Mouse (Mus musculus) right cerebral cortex, adult 18-20 months (tissue): ENCODE measurements at regions not wholly inside any gene's neighbourhood (a gene's known extent, or its start where the extent isn't known, plus 50 kb on each side); places are given as distances from the start of the nearest gene placed in this dataset.

Experiments used
- DNase-seq: peaks from one replicate; pipeline ENCODE4 v3.0.0; 2022; ENCODE audit warnings: mixed read lengths

DNA sequence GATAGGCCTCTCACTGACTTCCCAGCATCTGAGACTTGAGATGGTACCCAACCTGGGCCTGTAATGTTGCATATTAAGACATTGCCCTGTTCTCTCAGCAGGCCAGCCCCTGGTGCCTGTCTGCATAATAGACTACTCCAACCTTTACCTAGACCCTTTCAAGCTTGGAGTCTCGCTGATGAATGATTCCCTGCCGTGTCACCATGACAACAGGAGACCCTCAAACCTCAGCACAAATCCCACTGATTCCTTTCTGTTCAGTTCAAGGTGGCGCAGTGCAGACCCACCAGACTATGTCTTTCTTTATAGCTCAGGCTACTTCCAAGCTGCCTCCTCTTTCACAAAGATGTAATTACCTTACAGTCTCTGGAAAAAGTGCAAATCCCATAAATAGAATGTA, 172.0 kb downstream of the Dcdc2c start:
- no peak for DNase-seq

- no peak for DNase-seq
Observed at GRCm38 (mm10) chr12:28377968-28378367, 174.2 kb downstream of the Dcdc2c start.

GRCm38 (mm10) chr12:28377373-28377772, 174.8 kb downstream of the Dcdc2c start:
- DNase-seq: no peak

GRCm38 (mm10) chr12:28376770-28377169, 175.4 kb downstream of the Dcdc2c start:
- DNase-seq: no peak

DNA sequence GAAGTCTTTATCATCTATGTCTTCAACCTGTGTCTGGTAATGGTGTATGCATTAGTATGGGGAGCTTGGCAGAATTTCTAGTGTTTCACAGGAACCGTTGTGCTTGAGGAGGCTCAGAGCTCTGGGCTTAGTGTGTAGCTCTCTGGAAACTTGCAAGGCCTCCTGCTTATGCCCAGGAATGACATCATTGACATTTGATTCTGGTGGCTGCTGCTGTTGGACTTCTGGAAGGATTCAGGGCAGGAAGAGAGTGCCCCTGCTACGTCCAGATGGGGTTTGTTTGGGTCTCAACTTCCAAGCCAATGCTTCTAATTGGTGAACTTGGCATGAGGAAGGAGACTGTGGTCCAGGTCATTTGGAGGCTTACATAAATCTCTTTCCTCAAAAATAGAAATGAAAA, 186.9 kb downstream of the Dcdc2c start:
- DNase-seq: no peak

- DNase-seq: no peak
Observed at GRCm38 (mm10) chr12:28358737-28359333, 193.4 kb downstream of the Dcdc2c start.

- DNase-seq: no peak
Observed at GRCm38 (mm10) chr12:28357764-28358163, 194.4 kb downstream of the Dcdc2c start.

- DNase-seq: no peak
Observed at GRCm38 (mm10) chr12:28353140-28353539, 199.1 kb downstream of the Dcdc2c start.

DNA sequence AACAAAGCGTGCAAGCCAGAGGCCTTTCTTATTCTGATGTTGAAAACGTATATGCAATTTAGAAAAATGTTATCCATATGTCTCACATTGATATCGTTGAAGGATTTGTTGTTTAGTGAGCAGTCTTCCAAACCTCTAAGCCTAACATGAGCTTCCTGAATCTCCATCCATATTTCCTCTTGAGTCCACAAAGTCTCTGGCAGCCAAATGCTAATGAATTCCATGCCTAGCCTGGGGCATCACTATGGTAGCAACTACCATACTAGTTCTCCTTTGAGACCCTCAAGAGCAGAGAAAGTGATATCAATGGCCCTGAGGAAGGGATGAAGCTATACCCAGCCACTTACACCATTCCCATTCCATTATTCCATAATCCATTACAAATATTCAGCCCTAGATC, 199.6 kb downstream of the Dcdc2c start:
- no peak for DNase-seq

DNA sequence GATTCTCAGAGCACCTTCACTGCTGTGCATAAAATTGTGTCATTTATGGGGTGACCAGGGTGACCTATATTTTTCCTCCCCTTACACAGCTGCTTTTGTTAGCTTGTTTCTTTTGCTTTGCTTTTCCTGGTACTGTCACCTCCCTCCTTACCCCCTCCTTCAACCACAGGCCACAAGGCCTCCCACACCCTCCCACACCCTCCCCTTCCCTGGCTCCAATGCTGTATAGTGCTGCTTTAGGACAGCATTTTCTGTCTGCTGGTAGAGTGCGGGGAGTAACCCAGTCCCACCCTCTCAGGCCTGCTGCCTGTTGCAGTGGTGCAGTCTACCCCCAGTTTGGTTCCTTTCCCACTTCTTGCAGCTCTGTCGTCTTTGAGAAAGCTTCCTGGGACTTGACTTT, 209.5 kb downstream of the Dcdc2c start:
- no peak for DNase-seq

- DNase-seq: no peak
Observed at GRCm38 (mm10) chr12:28332591-28332990, 219.6 kb downstream of the Dcdc2c start.

DNA sequence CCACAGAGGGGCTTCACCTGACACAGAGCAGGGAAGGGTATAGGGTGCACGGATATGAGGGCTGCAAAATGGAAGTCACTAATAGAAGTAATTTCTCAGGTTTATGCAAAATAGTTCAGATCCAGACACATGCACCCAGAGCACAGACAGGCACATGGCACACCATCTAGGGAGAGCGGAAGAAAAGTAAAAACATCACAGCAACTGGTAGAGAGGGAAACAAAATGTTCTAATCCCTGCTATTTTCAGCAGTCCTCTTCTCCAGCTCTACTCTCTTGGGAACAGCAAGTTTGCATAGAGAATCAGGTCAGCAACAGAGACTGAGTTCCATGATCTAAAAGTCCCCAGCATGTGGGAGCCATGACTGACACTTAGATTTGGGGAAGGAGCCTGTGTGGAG, 220.4 kb downstream of the Dcdc2c start:
- peak; percentile 12 for DNase-seq

- DNase-seq: no peak
Observed at GRCm38 (mm10) chr12:28323659-28324058, 228.5 kb downstream of the Dcdc2c start.

- DNase-seq: no peak
Observed at GRCm38 (mm10) chr12:28309226-28309625, 243.0 kb downstream of the Dcdc2c start.

GRCm38 (mm10) chr12:28302038-28302581, 250.1 kb downstream of the Dcdc2c start:
- DNase-seq: no peak

GRCm38 (mm10) chr12:28288376-28288896, 263.8 kb downstream of the Dcdc2c start:
- DNase-seq: no peak

GRCm38 (mm10) chr12:28255524-28255923, 296.7 kb downstream of the Dcdc2c start:
- no peak for DNase-seq

- no peak for DNase-seq
Observed at GRCm38 (mm10) chr12:28250526-28250925, 301.7 kb downstream of the Dcdc2c start.

DNA sequence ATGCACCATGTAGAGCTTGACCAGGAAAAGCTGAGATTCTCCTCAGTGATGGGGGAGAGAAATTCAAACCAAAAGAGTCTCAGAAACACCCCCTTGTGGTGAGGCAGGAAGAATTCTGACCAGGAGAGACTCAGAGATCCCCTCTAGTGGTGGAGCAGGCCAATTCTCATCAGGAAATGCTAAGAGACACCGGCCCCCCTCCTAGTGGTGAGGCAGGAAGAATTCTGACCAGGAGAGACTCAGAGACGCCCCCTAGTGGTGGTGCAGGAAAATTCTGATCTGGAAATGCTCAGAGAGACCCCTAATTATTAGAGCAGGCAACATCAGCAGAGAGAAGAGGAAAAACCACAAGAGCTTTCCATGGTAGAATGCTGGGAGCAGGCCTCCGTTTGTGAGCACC, 303.4 kb downstream of the Dcdc2c start:
- peak; percentile 56 for DNase-seq

GRCm38 (mm10) chr12:28248287-28248686, 303.9 kb downstream of the Dcdc2c start:
- peak; percentile 61 for DNase-seq

GRCm38 (mm10) chr12:28238016-28238415, 314.2 kb downstream of the Dcdc2c start:
- DNase-seq: peak; percentile 74

- DNase-seq: no peak
Observed at GRCm38 (mm10) chr12:28237041-28237440, 315.2 kb downstream of the Dcdc2c start.

GRCm38 (mm10) chr12:28202847-28203246, 349.4 kb downstream of the Dcdc2c start:
- no peak for DNase-seq

DNA sequence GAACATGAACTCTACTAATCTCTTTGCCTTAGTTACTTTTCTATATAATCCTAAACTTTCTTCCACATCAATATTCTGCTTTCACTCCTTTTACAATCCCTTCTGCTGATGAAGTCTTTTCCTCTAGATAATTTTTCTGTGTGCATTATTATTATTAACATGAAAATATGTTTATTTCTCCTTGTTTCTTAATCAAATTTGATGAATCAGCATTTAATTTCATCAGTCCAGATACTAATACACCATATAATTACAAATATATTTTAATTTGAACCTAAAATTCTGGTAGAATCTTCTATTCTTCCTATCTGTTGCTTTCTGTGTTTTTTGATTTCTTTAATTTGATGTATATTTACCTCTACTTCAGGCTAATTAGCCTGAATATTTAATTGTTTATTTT, 365.5 kb downstream of the Dcdc2c start:
- DNase-seq: no peak

DNA sequence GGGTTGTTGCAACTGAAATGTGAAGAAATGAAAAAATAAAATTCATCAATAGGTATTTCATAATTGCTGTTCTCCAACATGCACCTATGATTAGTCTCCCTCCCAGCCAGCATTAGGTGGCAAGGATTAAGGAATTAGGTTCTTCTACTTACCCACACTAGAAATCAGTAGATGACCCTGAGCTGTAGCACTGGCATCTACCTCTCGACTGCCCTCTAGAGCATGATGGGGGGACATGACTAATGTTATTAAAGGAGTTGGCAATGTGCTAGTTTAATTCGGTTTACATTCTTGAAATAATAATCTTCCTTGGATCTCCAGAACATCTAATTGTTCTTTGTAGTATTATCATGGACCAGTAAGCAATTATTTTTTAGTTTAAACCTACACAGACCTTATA, 370.9 kb downstream of the Dcdc2c start:
- no peak for DNase-seq
